Mouse (Mus musculus) MEL (cell line): ENCODE results near the gene Cdca4. TPM values are rescaled to one million over a fixed set of nuclear protein-coding genes. Genes with fewer than 3 reads are reported as not detected.

Experiments used
- DNase-seq: peaks from one replicate; pipeline ENCODE4 v3.0.0; 2011; ENCODE audit warnings: low read depth, low spot score
- H3K27ac ChIP-seq: 2 replicates; pipeline ENCODE4 v1.5.1; 2012; ENCODE audit warnings: low read depth, mild to moderate bottlenecking, control low read depth, low read length, moderate library complexity; ENCODE audit not compliant: control insufficient read depth
- H3K27me3 ChIP-seq, 2 experiments: fragments of 150-350 bp in 1 of 2; sonication (generic) in 1 of 2; 2 replicates each; pipeline ENCODE4 v1.6.1; 2012; ENCODE audit warnings: low read length in 2 of 2, mild to moderate bottlenecking in 2 of 2, improper control_type of control experiment in 1 of 2, moderate library complexity in 1 of 2; ENCODE audit not compliant: insufficient read depth in 2 of 2, control insufficient read depth in 1 of 2
- H3K36me3 ChIP-seq, 2 experiments: 2 replicates each; pipeline ENCODE4 v1.6.1; 2012 to 2014; ENCODE audit warnings: low read length in 2 of 2, improper control_type of control experiment in 1 of 2, inconsistent platforms in 1 of 2, mild to moderate bottlenecking in 1 of 2; ENCODE audit not compliant: insufficient read depth in 2 of 2, control insufficient read depth in 1 of 2
- H3K4me1 ChIP-seq, 2 experiments: fragments of 150-350 bp in 1 of 2; sonication (generic) in 1 of 2; 2 replicates each; pipeline ENCODE4 v1.6.1; 2012; ENCODE audit warnings: low read length in 2 of 2, improper control_type of control experiment in 1 of 2, mild to moderate bottlenecking in 1 of 2; ENCODE audit not compliant: insufficient read depth in 2 of 2, control insufficient read depth in 1 of 2
- H3K4me3 ChIP-seq, 2 experiments: fragments of 150-350 bp in 1 of 2; sonication (generic) in 1 of 2; 2 replicates each; pipeline ENCODE4 v1.5.1; 2012; ENCODE audit warnings: low read depth in 2 of 2, low read length in 2 of 2, mild to moderate bottlenecking in 2 of 2, moderate library complexity in 2 of 2, control low read depth in 1 of 2, improper control_type of control experiment in 1 of 2; ENCODE audit not compliant: control insufficient read depth in 1 of 2, insufficient read depth in 1 of 2
- H3K79me2 ChIP-seq: 2 replicates; pipeline ENCODE4 v1.6.1; 2012; ENCODE audit warnings: mild to moderate bottlenecking, low read length, moderate library complexity; ENCODE audit not compliant: control insufficient read depth, poor library complexity, insufficient read depth
- H3K9ac ChIP-seq: 2 replicates; pipeline ENCODE4 v1.6.1; 2012; ENCODE audit warnings: low read depth, mild to moderate bottlenecking, control low read depth, low read length, moderate library complexity; ENCODE audit not compliant: control insufficient read depth, poor library complexity, severe bottlenecking
- H3K9me3 ChIP-seq: fragments of 150-350 bp; sonication (generic); replicated peaks from 2 replicates; pipeline ENCODE4 v1.6.1; 2012; ENCODE audit warnings: mild to moderate bottlenecking, low read length, improper control_type of control experiment, moderate library complexity; ENCODE audit not compliant: insufficient read depth
- BHLHE40 ChIP-seq: IDR thresholded peaks from 2 replicates; pipeline ENCODE4 v1.6.1; 2012; ENCODE audit warnings: low read depth, mild to moderate bottlenecking, inconsistent platforms, low read length, improper control_type of control experiment, borderline replicate concordance
- CHD1 ChIP-seq: IDR thresholded peaks from 2 replicates; pipeline ENCODE4 v1.6.1; 2012; ENCODE audit warnings: low read depth, mild to moderate bottlenecking, inconsistent platforms, low read length, improper control_type of control experiment
- CHD2 ChIP-seq: IDR thresholded peaks from 2 replicates; pipeline ENCODE4 v1.6.1; 2011; ENCODE audit warnings: low read length, improper control_type of control experiment
- E2F4 ChIP-seq: IDR thresholded peaks from 2 replicates; pipeline ENCODE4 v1.6.1; 2011; ENCODE audit warnings: low read depth, low read length, improper control_type of control experiment, borderline replicate concordance
- ELF1 ChIP-seq: IDR thresholded peaks from 2 replicates; pipeline ENCODE4 v1.6.1; 2014; ENCODE audit warnings: low read depth, mild to moderate bottlenecking, inconsistent platforms, low read length, improper control_type of control experiment, moderate library complexity
- EP300 ChIP-seq, 2 experiments: IDR thresholded peaks; 2 replicates each; pipeline ENCODE4 v1.6.1; 2011; ENCODE audit warnings: improper control_type of control experiment in 2 of 2, low read length in 2 of 2, low read depth in 1 of 2, mild to moderate bottlenecking in 1 of 2
- MAFK ChIP-seq: IDR thresholded peaks from 2 replicates; pipeline ENCODE4 v1.6.1; 2011; ENCODE audit warnings: low read depth, mild to moderate bottlenecking, low read length, improper control_type of control experiment, borderline replicate concordance
- MAX ChIP-seq: IDR thresholded peaks from 2 replicates; pipeline ENCODE4 v1.6.1; 2011; ENCODE audit warnings: low read length, improper control_type of control experiment
- MAZ ChIP-seq: IDR thresholded peaks from 2 replicates; pipeline ENCODE4 v1.6.1; 2012; ENCODE audit warnings: low read depth, mild to moderate bottlenecking, inconsistent platforms, low read length, improper control_type of control experiment
- MXI1 ChIP-seq: IDR thresholded peaks from 2 replicates; pipeline ENCODE4 v1.6.1; 2011; ENCODE audit warnings: mild to moderate bottlenecking, low read depth, low read length, improper control_type of control experiment
- MYC ChIP-seq: IDR thresholded peaks from 2 replicates; pipeline ENCODE4 v1.6.1; 2011; ENCODE audit warnings: low read depth, mild to moderate bottlenecking, low read length, improper control_type of control experiment, moderate library complexity
- POLR2A ChIP-seq, 2 experiments: IDR thresholded peaks; 2 replicates each; pipeline ENCODE4 v1.6.1; 2011 to 2012; ENCODE audit warnings: low read length in 2 of 2, mild to moderate bottlenecking in 2 of 2, control low read depth in 1 of 2, improper control_type of control experiment in 1 of 2, low read depth in 1 of 2, moderate library complexity in 1 of 2; ENCODE audit not compliant: control insufficient read depth in 1 of 2, insufficient read depth in 1 of 2, poor library complexity in 1 of 2
- POLR2AphosphoS5 ChIP-seq: IDR thresholded peaks from 2 replicates; pipeline ENCODE4 v1.6.1; 2012; ENCODE audit warnings: low read depth, borderline replicate concordance, mild to moderate bottlenecking, inconsistent platforms, low read length, moderate library complexity, mixed read lengths
- TBP ChIP-seq: IDR thresholded peaks from 2 replicates; pipeline ENCODE4 v1.8.0; 2011; ENCODE audit warnings: low read depth, low read length, improper control_type of control experiment
- USF1 ChIP-seq: IDR thresholded peaks from 2 replicates; pipeline ENCODE4 v1.6.1; 2014; ENCODE audit warnings: low read depth, mild to moderate bottlenecking, inconsistent platforms, low read length, improper control_type of control experiment, moderate library complexity
- ZNF384 ChIP-seq: IDR thresholded peaks from 2 replicates; pipeline ENCODE4 v1.6.1; 2012; ENCODE audit warnings: low read depth, mild to moderate bottlenecking, inconsistent platforms, low read length, improper control_type of control experiment
- polyA plus RNA-seq, 2 experiments: library from polyadenylated mRNA; stranded (reverse) in 1 of 2; unstranded in 1 of 2; fragments of >175 nt in 1 of 2; fragments of >200 nt in 1 of 2; gene quantifications; 2 replicates each; pipeline versions ENCODE4 v1.2.1 to v1.2.4; 2012; ENCODE audit warnings: low replicate concordance in 2 of 2, low read depth in 1 of 2; ENCODE audit not compliant: insufficient read length in 2 of 2, insufficient read depth in 1 of 2, missing spikeins in 1 of 2
- total RNA-seq: library from RNA; depleted of rRNA; stranded (reverse); fragments of 300-350 nt; gene quantifications from 2 replicates; pipeline ENCODE4 v1.2.3, GENCODE M21; 2012

Gene Cdca4
- total and polyA plus RNA-seq, 3 experiments: 274 to 279 TPM; not detected in 1

DNA sequence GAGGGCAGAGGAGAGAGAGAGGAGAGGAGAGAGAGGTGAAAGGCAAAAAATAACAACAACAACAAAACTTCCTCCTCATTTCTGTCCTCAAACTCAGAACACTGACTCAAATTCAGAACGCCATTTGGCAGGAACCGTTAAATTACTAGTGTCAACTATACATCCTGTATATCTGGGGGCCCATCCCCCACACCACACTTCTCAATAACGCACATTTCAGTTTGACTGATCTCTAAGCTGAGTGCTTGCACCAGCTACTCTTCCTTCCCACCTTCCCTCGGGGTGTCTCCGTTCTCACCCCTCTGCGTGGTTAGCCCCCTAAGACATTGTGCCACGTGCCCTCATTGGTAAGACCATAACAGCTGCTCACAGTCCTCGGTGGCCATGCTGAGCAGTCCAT, 30.7 kb upstream of the Cdca4 start:
- Histone ChIP-seq H3K4me1 (peaks cover 3 to 25% of the 10 kb centered on the region in 2 experiments), H3K4me3 (peak overlapping the region; percentile 47 to 73), H3K27me3 (no peaks in the 10 kb centered on the region), H3K36me3 (peaks cover 0 to 3% of the 10 kb centered on the region in 2 experiments; a peak in 1 of 4 replicates), H3K79me2 (no peaks in the 10 kb centered on the region), H3K27ac (peak overlapping the region; percentile 5), H3K9me3 (no peaks in the 10 kb centered on the region), H3K9ac (peak overlapping the region; percentile 50)
- DNase-seq: peak; percentile 60
- peak; percentile 67; the same call in 1 of the 2 replicates for TF ChIP-seq MYC
- 0 out of 2 replicates have a peak, but pooled peaks have one; percentile 40 for TF ChIP-seq CHD1
- TF ChIP-seq CHD2: peak; percentile 60
- TF ChIP-seq USF1: peak; percentile 44; the same call in 1 of the 2 replicates
- TF ChIP-seq EP300 (IDR thresholded peaks at IDR 0.05; ENCODE audit: low read depth in 1 of 2, low read length in 2 of 2): 0 out of 4 replicates have a peak, but pooled peaks of 1 of the 2 experiments have one; percentile 6
- TF ChIP-seq ZNF384: no peak
- TF ChIP-seq MAZ: no peak
- no peak for TF ChIP-seq ELF1
- TF ChIP-seq MXI1: peak; percentile 59; the same call in 1 of the 2 replicates
- TF ChIP-seq MAX: peak; percentile 79
- 0 out of 4 replicates have a peak, but pooled peaks of 1 of the 2 experiments have one; percentile 17 for TF ChIP-seq POLR2A (IDR thresholded peaks at IDR 0.05; ENCODE audit: control insufficient read depth in 1 of 2, insufficient read depth in 1 of 2, low read depth in 1 of 2, low read length in 2 of 2, poor library complexity in 1 of 2)
- TF ChIP-seq TBP: 0 out of 2 replicates have a peak, but pooled peaks have one; percentile 35
- TF ChIP-seq, all 39 proteins: peak for 9

DNA sequence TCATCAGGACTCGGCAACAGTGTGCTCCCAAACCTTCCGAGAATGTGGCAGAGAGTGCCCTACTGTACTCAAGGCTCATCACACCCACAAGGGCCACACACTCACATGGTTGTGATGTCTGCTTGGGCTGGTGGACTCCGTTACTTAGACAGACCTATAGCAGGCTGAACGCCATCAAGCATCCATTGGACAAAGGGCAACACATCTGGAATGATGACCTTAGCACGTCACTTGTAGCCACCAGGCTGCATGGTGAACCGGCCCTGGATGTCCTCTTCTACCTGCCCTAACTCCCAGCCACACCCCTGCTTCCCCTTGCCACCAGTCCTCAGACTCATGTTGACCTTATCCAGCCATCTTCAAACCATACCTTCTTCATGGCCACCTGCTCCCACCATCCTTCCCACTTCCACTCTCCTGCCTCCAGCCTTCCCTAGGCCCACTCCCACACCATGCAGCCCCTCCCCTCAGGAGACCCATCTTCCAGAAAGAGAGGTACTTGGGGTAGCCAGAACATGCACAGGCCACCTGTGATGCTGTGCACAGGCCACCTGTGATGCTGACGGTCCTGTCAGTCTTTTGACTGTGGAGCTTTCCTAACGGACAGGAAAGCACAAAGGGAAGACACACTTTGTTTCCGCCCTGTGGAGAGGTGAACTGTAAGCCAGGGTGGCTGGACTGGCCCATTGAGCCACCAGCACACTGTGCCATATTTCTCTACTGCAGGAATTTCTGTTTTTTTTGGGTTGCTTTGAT, 29.5 kb upstream of the Cdca4 start:
- no peak overlapping the region for H3K4me3 ChIP-seq
- peaks cover 0 to 19% of the 10 kb centered on the region in 2 experiments; a peak in 3 of 4 replicates for H3K4me1 ChIP-seq

More for the DNA sequence above, 29.5 kb upstream of the Cdca4 start:
- Histone ChIP-seq H3K27ac (no peak overlapping the region), H3K36me3 (no peaks in the 10 kb centered on the region), H3K27me3 (no peaks in the 10 kb centered on the region), H3K9ac (no peak overlapping the region), H3K9me3 (no peaks in the 10 kb centered on the region), H3K79me2 (no peaks in the 10 kb centered on the region)
- DNase-seq: no peak
- no peak for TF ChIP-seq MAFK
- peak; percentile 84; the same call in 1 of the 2 replicates for TF ChIP-seq POLR2AphosphoS5
- TF ChIP-seq E2F4: no peak
- no peak for TF ChIP-seq BHLHE40
